Mouse (Mus musculus) spleen, adult 2 months (tissue): Measurements from ENCODE around the gene Sugt1. TPM values are rescaled to one million over a fixed set of nuclear protein-coding genes. Genes with fewer than 3 reads are reported as not detected.

ENCODE experiments used
- DNase-seq, 2 experiments: peaks; one replicate each; pipeline versions ENCODE4 v3.0.0 to v3.0.0-alpha.2; 2012 to 2021; ENCODE audit warnings: low spot score in 2 of 2, low read depth in 1 of 2
- H3K27ac ChIP-seq: fragments of 200-500 bp; 2 replicates; pipeline ENCODE4 v1.5.1; 2012; ENCODE audit warnings: low read length, inconsistent platforms; ENCODE audit not compliant: insufficient read depth
- H3K27me3 ChIP-seq: fragments of 200-500 bp; 2 replicates; pipeline ENCODE4 v1.6.1; 2012; ENCODE audit warnings: mild to moderate bottlenecking, moderate library complexity, low read length, inconsistent platforms; ENCODE audit not compliant: control insufficient read depth, insufficient read depth
- H3K36me3 ChIP-seq: fragments of 200-500 bp; 2 replicates; pipeline ENCODE4 v1.6.1; 2012; ENCODE audit warnings: mild to moderate bottlenecking, low read length, inconsistent platforms; ENCODE audit not compliant: control insufficient read depth, insufficient read depth
- H3K4me1 ChIP-seq: fragments of 200-500 bp; 2 replicates; pipeline ENCODE4 v1.6.1; 2011; ENCODE audit warnings: inconsistent platforms; ENCODE audit not compliant: control insufficient read depth, insufficient read depth, insufficient read length
- H3K4me3 ChIP-seq: fragments of 200-500 bp; 2 replicates; pipeline ENCODE4 v1.5.1; 2011; ENCODE audit warnings: mild to moderate bottlenecking, inconsistent platforms; ENCODE audit not compliant: insufficient read depth, insufficient read length; ENCODE audit errors: extremely low read depth
- CTCF ChIP-seq: fragments of 200-500 bp; IDR thresholded peaks from 2 replicates; pipeline ENCODE4 v1.5.1; 2011; ENCODE audit warnings: mild to moderate bottlenecking, inconsistent platforms; ENCODE audit not compliant: insufficient read depth, insufficient read length, insufficient replicate concordance; ENCODE audit errors: extremely low read depth
- POLR2A ChIP-seq: fragments of 200-500 bp; IDR thresholded peaks from 2 replicates; pipeline ENCODE4 v1.6.1; 2011; ENCODE audit warnings: low read depth, low read length, inconsistent platforms
- WGBS: fragments of 180-500 bp; shearing (Covaris S2); methylation state at CpG from one replicate; pipeline ENCODE4 v1.1.7; 2018; 5-methylcytosine and 5-hydroxymethylcytosine counted together
- polyA plus RNA-seq: library from polyadenylated mRNA; depleted of rRNA; stranded (reverse); fragments of >200 nt; gene quantifications from 2 replicates; pipeline ENCODE4 v1.2.3, GENCODE M21; 2012; rRNA removed

Sugt1 gene
- 3.4 and 3.7 TPM in 2 replicates for polyA plus RNA-seq

- peak; percentile 91 to 96 for DNase-seq
- WGBS = under 1% methylated on average over 60 of the region's 60 CpGs
- Histone ChIP-seq H3K27me3 (no peaks in the 10 kb centered on the region), H3K27ac (peak within 1 kb of the TSS; percentile 98), H3K36me3 (peaks cover 6% of the 10 kb centered on the region), H3K4me3 (peak within 1 kb of the TSS; percentile 93), H3K4me1 (peaks cover 2% of the 10 kb centered on the region)
- no peak for TF ChIP-seq CTCF
- TF ChIP-seq POLR2A = no peak; the same call in 1 of the 2 replicates
Measured at GRCm38 (mm10) chr14:79587139-79587851, at the start of gene Sugt1. Sugt1 (plus strand) TSS chr14:79587691.

GRCm38 (mm10) chr14:79537921-79538320, 49.6 kb upstream of the Sugt1 start:
- H3K27ac ChIP-seq = peak overlapping the region; percentile 51
- H3K4me1 ChIP-seq = peaks cover 26% of the 10 kb centered on the region
- H3K36me3 ChIP-seq = peaks cover 9% of the 10 kb centered on the region; the same call in 1 of the 2 replicates
- H3K4me3 ChIP-seq = peak overlapping the region; percentile 30
- H3K27me3 ChIP-seq = no peaks in the 10 kb centered on the region
- no peak for TF ChIP-seq CTCF
- TF ChIP-seq POLR2A = no peak
- DNase-seq = no peak

- Histone ChIP-seq H3K27ac (no peak overlapping the region), H3K4me3 (no peak overlapping the region; the same call in 1 of the 2 replicates), H3K36me3 (peaks cover 10% of the 10 kb centered on the region), H3K27me3 (no peaks in the 10 kb centered on the region), H3K4me1 (peaks cover 16% of the 10 kb centered on the region)
- DNase-seq = no peak
- no peak for TF ChIP-seq CTCF
Measured at GRCm38 (mm10) chr14:79541606-79542005, 45.9 kb upstream of the Sugt1 start.

GRCm38 (mm10) chr14:79549343-79549742, 38.1 kb upstream of the Sugt1 start:
- 62% methylated on average over 7 of the region's 7 CpGs for whole genome bisulfite sequencing
- DNase-seq = no peak
- no peak for TF ChIP-seq CTCF
- TF ChIP-seq POLR2A = no peak
- Histone ChIP-seq H3K36me3 (peaks cover 4% of the 10 kb centered on the region), H3K27ac (no peak overlapping the region; the same call in 1 of the 2 replicates), H3K4me3 (no peak overlapping the region), H3K27me3 (no peaks in the 10 kb centered on the region), H3K4me1 (peaks cover 20% of the 10 kb centered on the region)

- no peak for TF ChIP-seq CTCF
- TF ChIP-seq POLR2A = no peak
- Histone ChIP-seq H3K27me3 (no peaks in the 10 kb centered on the region), H3K36me3 (peaks cover 3% of the 10 kb centered on the region), H3K27ac (no peak overlapping the region), H3K4me1 (peaks cover 12% of the 10 kb centered on the region), H3K4me3 (no peak overlapping the region)
- WGBS = 63% methylated on average over 2 of the region's 2 CpGs
- no peak for DNase-seq
Measured at GRCm38 (mm10) chr14:79551929-79552328, 35.6 kb upstream of the Sugt1 start.

GRCm38 (mm10) chr14:79552854-79553253, 34.6 kb upstream of the Sugt1 start:
- no peak for DNase-seq
- 89% methylated on average over 1 of the region's 1 CpGs for WGBS
- TF ChIP-seq CTCF (no peak), POLR2A (no peak)

GRCm38 (mm10) chr14:79557796-79558195, 29.7 kb upstream of the Sugt1 start:
- DNase-seq = no peak
- WGBS = 59% methylated on average over 1 of the region's 1 CpGs
- no peak for TF ChIP-seq POLR2A
- TF ChIP-seq CTCF = no peak
- Histone ChIP-seq H3K4me1 (peaks cover 10% of the 10 kb centered on the region), H3K4me3 (no peak overlapping the region), H3K36me3 (peaks cover 14% of the 10 kb centered on the region), H3K27me3 (no peaks in the 10 kb centered on the region), H3K27ac (peak overlapping the region; percentile 75)

More at GRCm38 (mm10) chr14:79552854-79553253, 34.6 kb upstream of the Sugt1 start:
- Histone ChIP-seq H3K4me3 (no peak overlapping the region), H3K4me1 (peaks cover 18% of the 10 kb centered on the region), H3K27me3 (no peaks in the 10 kb centered on the region), H3K27ac (no peak overlapping the region), H3K36me3 (peaks cover 5% of the 10 kb centered on the region)
